Mouse (Mus musculus) T-cell, adult 2 months (primary cell): ENCODE measurements around the gene Rprd1b.

Experiments used
- DNase-seq: peaks from one replicate; pipeline ENCODE4 v3.0.0; 2022; ENCODE audit warnings: low spot score

Rprd1b gene

DNA sequence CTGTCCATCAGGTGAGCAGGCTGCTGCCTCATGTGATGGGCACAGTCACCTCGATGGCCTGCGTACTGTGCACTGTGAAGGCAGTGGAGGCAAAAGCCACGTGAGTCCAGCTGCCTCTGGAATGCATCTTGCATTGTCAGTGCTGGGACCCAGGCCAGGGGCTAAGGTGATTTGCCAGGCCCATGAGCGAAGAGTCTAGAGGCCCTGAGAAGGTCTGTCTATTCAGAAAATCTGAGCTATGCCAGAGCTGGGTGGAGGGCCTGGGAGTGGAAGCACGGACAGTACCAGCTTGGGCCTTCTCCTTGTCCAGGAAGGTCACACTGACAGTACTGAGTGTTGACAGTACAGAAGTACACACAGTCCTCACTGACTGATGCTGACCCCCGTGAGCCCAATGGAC, 94.5 kb downstream of the Rprd1b start:
- no peak for DNase-seq

DNA sequence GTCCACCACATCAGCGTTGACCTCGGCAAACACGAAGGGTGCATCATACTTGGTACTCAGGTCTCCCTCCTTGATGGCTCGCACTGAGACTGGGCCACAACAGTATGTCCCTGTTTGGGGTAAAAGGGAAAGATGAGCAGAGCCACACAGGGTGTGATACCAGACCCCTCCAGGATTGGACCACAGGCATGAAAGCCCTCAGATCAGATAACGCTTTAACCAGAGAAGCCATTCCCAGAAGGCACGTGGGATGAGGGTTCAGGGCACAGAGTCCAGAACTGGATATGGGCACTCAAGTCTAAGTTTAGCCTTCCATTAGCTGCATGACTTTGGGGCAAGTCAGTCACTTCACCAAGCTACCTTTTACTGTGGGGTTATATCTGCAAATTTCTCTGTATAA, 98.9 kb downstream of the Rprd1b start:
- DNase-seq = no peak

DNA sequence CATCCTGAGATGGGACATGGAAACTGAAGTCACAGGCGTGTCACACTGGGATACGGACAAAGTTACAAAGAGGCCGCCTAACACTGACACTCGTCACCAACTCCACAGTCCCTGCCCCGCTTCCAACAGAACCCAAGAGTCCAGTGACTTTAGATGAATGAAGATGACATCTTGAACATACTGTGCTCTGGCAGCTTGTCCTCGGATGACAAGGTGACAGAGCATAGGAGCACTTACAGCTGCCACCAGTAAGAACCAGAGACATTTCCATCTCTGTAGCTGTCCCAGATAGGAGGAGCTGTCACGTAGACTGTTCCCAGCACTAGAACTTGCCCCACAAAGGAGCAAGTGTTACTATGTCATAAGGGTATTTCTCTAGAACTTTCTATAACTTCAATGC, 99.6 kb downstream of the Rprd1b start:
- DNase-seq = no peak

GRCm38 (mm10) chr2:158128461-158129130, 100.3 kb downstream of the Rprd1b start:
- no peak for DNase-seq

DNA sequence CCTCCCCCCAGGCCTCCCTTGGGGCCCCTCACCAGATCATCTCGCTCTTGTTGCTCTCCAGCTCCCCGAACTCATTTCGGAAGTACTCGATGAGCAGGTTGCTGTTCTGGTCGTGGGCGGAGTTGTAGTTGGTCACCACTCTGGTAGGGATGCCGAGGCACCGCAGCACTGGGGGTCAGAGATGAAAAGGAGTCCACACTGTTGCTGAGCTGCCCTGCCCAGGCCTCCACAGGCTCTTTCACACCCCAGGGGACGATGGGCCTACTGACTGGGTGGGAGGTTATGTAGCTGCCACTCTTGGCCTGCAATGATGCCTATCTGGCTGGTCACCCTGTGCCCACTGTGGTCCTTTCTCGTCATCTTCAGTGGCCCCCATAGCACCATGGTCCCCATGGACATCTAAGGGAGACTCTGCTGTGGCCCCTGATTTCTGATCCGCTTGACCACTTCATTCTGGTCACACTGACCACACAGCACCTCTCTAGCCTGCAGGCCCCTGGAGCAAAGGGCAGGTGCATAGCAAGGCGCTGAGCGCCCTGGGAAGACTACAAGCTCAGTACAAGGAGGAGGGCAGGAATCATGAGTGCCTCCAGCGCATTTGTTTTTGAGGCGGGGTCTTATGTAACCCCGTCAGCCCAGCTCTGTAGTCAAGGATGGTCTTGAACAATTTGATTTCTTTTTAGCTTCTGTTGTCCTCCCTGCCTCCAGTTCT, 101.2 kb downstream of the Rprd1b start:
- no peak for DNase-seq

DNA sequence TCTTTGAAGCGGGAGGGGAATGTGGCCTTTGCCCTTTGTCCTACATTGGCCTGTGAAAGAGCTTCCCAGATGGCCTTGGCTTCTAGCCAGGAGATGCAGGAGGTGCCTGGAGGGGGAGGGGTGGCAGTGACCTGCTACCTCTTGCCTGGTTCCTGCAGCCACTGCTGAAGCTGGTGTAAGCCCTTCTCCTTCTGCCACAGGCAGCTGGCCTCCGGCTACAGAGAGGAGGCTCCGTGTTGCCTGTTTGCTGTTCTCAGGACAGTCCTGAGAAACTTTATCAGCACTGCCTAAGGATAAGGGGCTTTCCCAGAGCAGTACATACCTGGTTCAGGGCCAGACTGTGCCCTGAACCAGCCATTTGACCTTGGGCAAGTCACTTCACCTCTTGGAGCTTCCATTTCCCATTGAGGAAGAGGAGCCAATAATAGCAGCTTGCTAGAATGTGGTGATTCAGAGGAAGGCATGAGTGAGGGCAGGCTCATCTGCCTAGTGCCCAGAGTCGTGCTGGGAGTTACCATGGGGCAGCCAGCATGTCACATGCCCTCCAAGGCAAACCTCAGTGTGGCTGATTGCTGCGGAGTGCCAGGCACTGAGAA, 102.2 kb downstream of the Rprd1b start:
- DNase-seq = no peak

GRCm38 (mm10) chr2:158131197-158131835, 103.0 kb downstream of the Rprd1b start:
- DNase-seq = no peak

GRCm38 (mm10) chr2:158132320-158132719, 104.0 kb downstream of the Rprd1b start:
- no peak for DNase-seq

DNA sequence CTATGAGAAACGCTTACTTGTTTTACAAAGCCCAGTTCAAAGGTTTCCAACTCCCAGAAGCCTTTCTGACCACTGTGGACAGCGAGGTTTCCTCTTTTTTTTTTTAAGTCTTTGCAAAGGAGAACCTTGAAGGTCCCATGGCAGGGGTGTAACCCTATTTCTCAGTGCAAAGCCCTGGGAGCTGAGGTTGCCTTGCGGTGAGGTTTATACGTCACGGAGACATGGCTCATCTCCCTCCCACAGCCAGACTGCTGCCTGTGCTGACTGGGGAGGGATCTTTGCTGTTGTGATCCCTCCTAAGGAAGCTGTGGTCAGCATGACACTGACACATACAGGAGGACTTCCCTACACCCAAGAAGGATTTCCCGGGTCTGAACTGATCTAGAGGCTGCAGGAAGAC, 104.8 kb downstream of the Rprd1b start:
- peak; percentile 67 for DNase-seq

DNA sequence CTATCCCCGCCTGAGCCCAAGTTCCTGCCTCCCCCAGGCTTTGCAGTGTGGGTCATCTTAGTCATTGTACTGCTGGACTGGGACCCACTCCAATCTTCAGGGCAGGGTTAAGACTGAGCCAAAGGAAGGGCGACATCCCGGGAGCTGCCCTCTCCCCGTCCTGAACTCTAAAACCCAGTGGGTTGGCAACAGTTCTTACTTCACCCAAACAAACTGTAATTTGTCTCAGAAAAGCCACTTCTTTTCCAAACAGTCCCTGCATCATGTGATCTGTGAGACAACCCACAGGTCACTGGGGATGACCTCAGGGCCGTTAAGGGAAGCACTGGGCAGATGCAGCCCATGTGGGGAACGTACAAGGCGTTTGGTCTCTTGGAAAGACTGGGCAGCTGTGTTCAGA, 107.9 kb downstream of the Rprd1b start:
- no peak for DNase-seq

GRCm38 (mm10) chr2:158137771-158138170, 109.5 kb downstream of the Rprd1b start:
- no peak for DNase-seq

GRCm38 (mm10) chr2:158138778-158139177, 110.5 kb downstream of the Rprd1b start:
- no peak for DNase-seq

GRCm38 (mm10) chr2:158139628-158140027, 111.3 kb downstream of the Rprd1b start:
- DNase-seq = no peak

- no peak for DNase-seq
Measured at GRCm38 (mm10) chr2:158140664-158141063, 112.4 kb downstream of the Rprd1b start.

DNA sequence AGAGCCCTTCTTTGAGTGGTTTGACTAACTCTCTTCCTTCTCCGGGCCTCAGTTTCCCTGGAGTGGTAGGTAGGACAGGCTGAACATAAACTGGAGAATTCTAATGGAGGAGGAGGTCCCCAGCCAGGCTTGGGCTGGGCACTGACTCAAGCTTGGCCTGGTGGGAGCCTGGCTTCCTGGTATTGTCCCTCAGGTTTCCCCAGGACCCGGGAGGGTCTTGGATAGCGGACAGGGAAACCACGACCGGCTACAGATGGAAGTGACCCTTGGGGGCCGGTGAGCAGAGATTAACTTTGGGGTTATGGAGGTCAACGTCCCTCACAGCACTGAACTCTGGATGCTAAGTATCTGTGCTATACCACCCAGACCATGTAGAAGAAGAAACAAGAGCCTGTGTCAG, 113.0 kb downstream of the Rprd1b start:
- DNase-seq = no peak

DNA sequence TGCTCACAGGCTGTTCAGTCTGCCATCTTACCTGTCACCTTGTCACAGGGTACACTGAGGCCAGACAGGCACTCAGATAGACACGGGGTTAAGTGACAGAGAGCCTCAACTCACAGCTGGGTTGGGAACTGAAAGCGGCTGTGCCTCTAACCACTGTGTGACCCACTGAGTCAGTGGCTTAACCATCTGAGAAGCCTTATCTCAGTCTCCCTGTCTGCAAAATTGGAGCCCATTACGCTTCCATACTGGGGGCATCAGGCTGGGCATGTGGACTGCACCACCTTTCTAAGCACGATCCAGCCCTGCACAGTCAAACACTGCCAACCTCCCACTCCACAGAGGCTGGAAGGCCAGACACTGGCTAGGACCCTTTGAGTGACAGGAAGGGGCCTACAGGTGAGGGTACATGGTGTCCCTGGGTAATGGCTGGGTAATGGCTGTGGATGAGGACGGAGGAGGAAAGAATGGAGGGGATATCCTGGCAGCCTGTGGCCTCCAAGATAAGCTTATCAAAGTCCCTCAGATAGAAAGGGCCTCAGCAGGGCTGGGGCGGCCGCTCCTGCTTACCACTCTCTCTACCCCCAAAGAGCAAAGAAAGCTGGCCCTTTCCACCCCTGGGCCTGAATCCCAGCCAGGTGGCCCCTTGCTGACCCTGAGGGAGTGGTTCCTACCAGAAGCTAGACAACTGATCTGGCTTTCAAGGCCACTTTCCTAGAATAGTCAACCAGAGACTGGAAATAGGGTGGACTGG, 113.6 kb downstream of the Rprd1b start:
- DNase-seq = no peak

GRCm38 (mm10) chr2:158142981-158143380, 114.7 kb downstream of the Rprd1b start:
- DNase-seq = no peak

- DNase-seq = no peak
Measured at GRCm38 (mm10) chr2:158143816-158144215, 115.5 kb downstream of the Rprd1b start.

DNA sequence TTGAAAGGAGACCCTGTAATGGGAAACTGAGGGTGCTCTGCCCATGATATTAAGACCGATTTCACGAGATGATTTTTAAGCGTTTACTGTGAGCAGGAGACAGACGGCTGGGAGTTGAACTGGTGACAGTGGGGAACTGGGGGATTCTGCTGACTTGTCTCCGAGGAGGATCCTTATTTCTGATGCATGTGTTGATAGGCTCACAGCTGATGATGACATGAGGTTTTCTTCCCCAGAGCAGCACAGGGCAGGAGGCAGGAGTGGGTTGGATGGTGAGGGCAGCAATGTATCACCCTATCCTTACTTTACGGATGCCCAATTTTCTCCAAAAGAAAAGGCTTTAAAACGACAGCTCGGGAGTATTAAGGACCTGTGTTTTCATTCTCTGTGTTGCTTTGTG, 116.0 kb downstream of the Rprd1b start:
- no peak for DNase-seq

- DNase-seq = no peak
Measured at GRCm38 (mm10) chr2:158144750-158145527, 116.6 kb downstream of the Rprd1b start.

GRCm38 (mm10) chr2:158145528-158146065, 117.3 kb downstream of the Rprd1b start:
- DNase-seq = no peak
